Mouse (Mus musculus): ENCODE data around the gene Urb2. TPM values are rescaled to one million over a fixed set of nuclear protein-coding genes. Genes with fewer than 3 reads are reported as not detected.

The Urb2 gene
- total RNA-seq, 1 experiment from 2014 or later: 28.0 TPM

DNA sequence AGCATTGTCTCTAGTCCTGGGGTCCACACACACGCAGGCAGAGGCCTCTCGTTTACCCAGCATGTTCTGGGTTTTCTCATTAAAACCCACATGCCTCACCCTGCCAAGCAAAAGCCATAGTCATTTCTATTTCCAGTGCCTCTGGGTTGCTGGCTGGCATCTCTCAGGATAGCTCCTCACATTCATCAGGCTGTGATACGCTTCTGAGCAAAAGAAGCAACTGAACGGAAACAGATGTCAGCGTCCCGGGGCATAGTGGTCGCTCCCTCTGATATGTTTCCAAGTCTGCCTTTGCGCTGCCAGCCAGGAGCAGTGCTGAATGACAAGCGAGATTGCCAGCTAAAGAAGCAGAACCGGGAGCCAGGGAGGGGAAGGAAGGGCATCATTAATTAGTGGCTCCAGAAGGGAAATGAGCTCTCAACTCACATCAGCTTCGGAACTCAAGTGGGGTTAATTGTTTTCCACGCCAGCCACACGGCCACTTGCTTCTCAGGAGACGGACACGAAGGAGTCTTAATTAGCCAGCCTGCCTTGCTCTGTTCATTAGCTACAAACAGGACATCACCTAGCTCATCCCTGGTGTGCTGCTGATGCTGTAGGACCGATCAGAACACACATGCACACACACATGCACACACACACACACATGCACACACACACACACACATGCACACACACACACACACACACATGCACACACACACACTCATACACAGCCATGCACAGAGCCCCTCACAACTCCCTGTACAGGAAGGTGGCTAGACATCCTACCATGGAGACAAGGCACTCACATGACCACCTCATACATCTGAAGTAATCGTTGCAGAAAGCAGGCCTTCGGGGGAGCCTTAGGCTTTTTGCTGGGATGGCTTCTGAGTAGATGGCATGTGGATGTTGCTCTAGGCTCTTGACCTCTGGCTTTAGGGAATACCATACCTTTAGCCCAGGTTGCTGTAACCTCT is 49.3 kb downstream of the Urb2 start:
- ATAC-seq (replicated peaks; ENCODE audit: low read depth, poor library complexity, severe bottlenecking): peak; percentile 76

DNA sequence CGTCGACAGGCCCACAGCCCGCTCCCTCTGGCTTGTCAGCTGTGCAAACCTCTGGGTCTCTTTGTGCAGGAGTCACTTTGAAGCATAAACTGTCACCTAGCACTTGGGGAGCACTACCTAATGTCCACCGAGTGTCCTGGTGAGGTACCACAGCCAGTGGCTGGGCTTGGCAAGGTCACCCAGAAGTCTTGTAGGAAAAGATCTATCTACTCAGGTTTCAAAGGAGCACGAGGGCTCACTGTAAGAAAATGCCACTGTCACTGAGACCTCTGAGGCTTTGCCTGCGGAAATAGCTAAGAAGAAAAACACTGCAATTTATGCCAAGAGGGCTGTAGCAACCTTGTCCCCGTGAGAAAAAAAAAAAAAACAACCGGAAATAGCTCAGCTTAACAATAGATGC is 54.7 kb downstream of the Urb2 start:
- ATAC-seq (replicated peaks; ENCODE audit: low read depth, poor library complexity, severe bottlenecking): no peak

GRCm38 (mm10) chr8:124076416-124076815 is 55.1 kb downstream of the Urb2 start:
- ATAC-seq (replicated peaks; ENCODE audit: low read depth, poor library complexity, severe bottlenecking): no peak

GRCm38 (mm10) chr8:124077377-124077776 is 56.1 kb downstream of the Urb2 start:
- ATAC-seq (replicated peaks; ENCODE audit: low read depth, poor library complexity, severe bottlenecking): peak; percentile 67

- ATAC-seq (replicated peaks; ENCODE audit: low read depth, poor library complexity, severe bottlenecking): no peak
Observed at GRCm38 (mm10) chr8:124077998-124078397, 56.7 kb downstream of the Urb2 start.

GRCm38 (mm10) chr8:124078969-124079368 is 57.7 kb downstream of the Urb2 start:
- no peak for ATAC-seq (replicated peaks; ENCODE audit: low read depth, poor library complexity, severe bottlenecking)

- ATAC-seq (replicated peaks; ENCODE audit: low read depth, poor library complexity, severe bottlenecking): peak; percentile 57
Observed at GRCm38 (mm10) chr8:124080467-124081326, 59.4 kb downstream of the Urb2 start.

GRCm38 (mm10) chr8:124082616-124083015 is 61.3 kb downstream of the Urb2 start:
- ATAC-seq (replicated peaks; ENCODE audit: low read depth, poor library complexity, severe bottlenecking): no peak; the same call in 1 of the 2 replicates

DNA sequence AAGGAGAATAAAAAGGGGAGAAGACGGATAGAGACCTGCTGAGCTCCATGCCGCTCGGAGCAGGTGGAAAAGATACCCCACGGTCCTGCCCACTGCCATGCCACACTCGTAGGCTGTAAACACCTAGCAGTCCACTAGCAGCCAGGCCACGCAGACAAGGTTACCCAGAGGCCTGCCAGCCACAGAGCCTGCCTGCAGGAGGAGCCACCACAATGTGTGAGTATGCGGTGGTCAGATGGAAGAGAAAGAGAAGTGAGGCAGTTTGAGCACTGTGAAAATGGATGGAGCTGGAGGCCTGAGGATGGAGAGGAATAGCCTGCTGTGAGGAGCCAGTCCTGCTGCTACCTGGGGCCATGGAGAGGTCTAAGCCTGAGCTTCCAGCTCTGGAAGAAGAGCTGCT is 62.3 kb downstream of the Urb2 start:
- ATAC-seq (replicated peaks; ENCODE audit: low read depth, poor library complexity, severe bottlenecking): no peak

- ATAC-seq (replicated peaks; ENCODE audit: low read depth, poor library complexity, severe bottlenecking): no peak
Observed at GRCm38 (mm10) chr8:124085668-124086067, 64.4 kb downstream of the Urb2 start.

DNA sequence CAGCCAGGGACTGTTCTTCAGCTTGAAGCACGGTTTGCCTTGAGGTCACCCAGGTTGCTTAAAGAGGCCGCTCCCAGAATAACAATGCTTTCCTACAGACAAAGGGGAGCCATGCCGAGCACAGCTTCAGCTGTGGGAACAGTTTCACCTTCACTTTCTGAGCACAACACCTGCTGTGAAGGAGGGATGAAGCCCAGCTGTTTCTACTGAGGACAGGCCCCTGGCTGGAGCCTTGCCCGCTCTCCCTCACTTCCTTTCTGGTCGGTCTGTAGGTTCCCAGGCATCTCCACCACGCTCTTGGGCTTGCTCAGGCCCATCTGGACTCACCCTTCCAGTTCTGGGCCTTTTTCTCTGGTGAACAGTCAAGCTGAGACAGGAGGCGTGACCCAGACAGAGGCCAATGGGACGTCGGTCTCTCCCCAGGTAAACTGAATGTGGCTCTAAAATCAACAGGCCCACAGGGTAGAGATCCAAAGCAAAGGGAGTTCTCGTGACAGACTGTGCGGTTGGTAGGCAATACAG is 66.8 kb downstream of the Urb2 start:
- no peak for ATAC-seq (replicated peaks; ENCODE audit: low read depth, poor library complexity, severe bottlenecking)

- no peak for ATAC-seq (replicated peaks; ENCODE audit: low read depth, poor library complexity, severe bottlenecking)
Observed at GRCm38 (mm10) chr8:124089016-124089415, 67.7 kb downstream of the Urb2 start.

GRCm38 (mm10) chr8:124090473-124090872 is 69.2 kb downstream of the Urb2 start:
- no peak for ATAC-seq (replicated peaks; ENCODE audit: low read depth, poor library complexity, severe bottlenecking)

Other genes with a start within 250 kb of the Urb2 start
- gene Rab4a, start 215.5 kb upstream of the Urb2 start, total RNA-seq (2017): 12.5 and 15.9 TPM in 2 replicates
- gene Ccsap, start 161.3 kb upstream of the Urb2 start, total RNA-seq (2017): 10.6 and 12.2 TPM in 2 replicates
- gene Acta1, start 126.8 kb upstream of the Urb2 start, total RNA-seq (2017): not detected in 2 replicates
- 29.4 and 36.8 TPM in 2 replicates for gene Nup133, start 72.2 kb upstream of the Urb2 start, total RNA-seq (2017)
- 20.2 and 21.1 TPM in 2 replicates for gene Abcb10, start 38.4 kb upstream of the Urb2 start, total RNA-seq (2017)
- 45.6 and 46.5 TPM in 2 replicates for gene Taf5l, start 111 bp upstream of the Urb2 start, total RNA-seq (2017)
- 10.1 and 31.0 TPM in 2 replicates for gene Galnt2, start 209.9 kb downstream of the Urb2 start, total RNA-seq (2017)